8 mouse cellular contexts compared by ENCODE assay signal in genomic region chr16:31201704-31202103, GRCm38 (mm10). TPM values are rescaled to one million over a fixed set of nuclear protein-coding genes. Genes with fewer than 3 reads are reported as not detected.
DNase-seq lines count a peak whose midpoint lies in the region; ATAC-seq and TF ChIP-seq lines count a peak whose summit lies in the region.

No protein-coding gene starts in this region.

- no peak for ATAC-seq in lung, postnatal 0 days
- ATAC-seq in liver, embryonic 13.5 days (ENCODE audit: low read depth), result no peak
- ATAC-seq in stomach, postnatal 0 days (ENCODE audit: low FRiP score, low TSS enrichment), result no peak

- peaks cover 16% of the 10 kb centered on the region; the same call in 1 of the 2 replicates for H3K4me1 ChIP-seq in lung, postnatal 0 days (ENCODE audit: insufficient read depth, low read depth, low read length)
- peaks cover 26% of the 10 kb centered on the region for H3K4me1 ChIP-seq in liver, embryonic 13.5 days (replicated peaks)
- H3K4me1 ChIP-seq in stomach, postnatal 0 days (replicated peaks; ENCODE audit: control insufficient read depth, insufficient read depth), result no peaks in the 10 kb centered on the region

- TF ChIP-seq EP300 in lung, postnatal 0 days (IDR thresholded peaks at IDR 0.05), result no peak
- TF ChIP-seq EP300 in stomach, postnatal 0 days (optimal IDR thresholded peaks at IDR 0.05), result no peak

- peak overlapping the region; percentile 99; the same call in 1 of the 2 replicates for H3K4me3 ChIP-seq in lung, postnatal 0 days (ENCODE audit: low read depth, low read length)
- peak overlapping the region; percentile 86 for H3K4me3 ChIP-seq in liver, embryonic 13.5 days (replicated peaks)
- H3K4me3 ChIP-seq in stomach, postnatal 0 days (ENCODE audit: low read depth, low read length), result peak overlapping the region; percentile 10; the same call in 1 of the 2 replicates

- H3K36me3 ChIP-seq in lung, postnatal 0 days (ENCODE audit: insufficient read depth, low read length), result no peaks in the 10 kb centered on the region
- no peaks in the 10 kb centered on the region for H3K36me3 ChIP-seq in liver, embryonic 13.5 days
- no peaks in the 10 kb centered on the region for H3K36me3 ChIP-seq in stomach, postnatal 0 days (ENCODE audit: control insufficient read depth, insufficient read depth, low read length)

- H3K27ac ChIP-seq in lung, postnatal 0 days (ENCODE audit: low read length), result no peak overlapping the region
- peak overlapping the region; percentile 62 for H3K27ac ChIP-seq in liver, embryonic 13.5 days
- H3K27ac ChIP-seq in stomach, postnatal 0 days (replicated peaks), result peak overlapping the region; percentile 50; the same call in 1 of the 2 replicates

- peak overlapping the region; percentile 83 for H3K4me2 ChIP-seq in lung, postnatal 0 days (replicated peaks; ENCODE audit: low read depth, low read length)
- H3K4me2 ChIP-seq in liver, embryonic 13.5 days, result peak overlapping the region; percentile 91
- H3K4me2 ChIP-seq in stomach, postnatal 0 days (replicated peaks; ENCODE audit: low read depth), result peak overlapping the region; percentile 39

- 44% methylated on average over 2 of the region's 2 CpGs for WGBS in lung, postnatal 0 days
- 54% methylated on average over 2 of the region's 2 CpGs for WGBS in liver, embryonic 13.5 days (ENCODE audit: insufficient replicate concordance)
- WGBS in stomach, postnatal 0 days, result 60% methylated on average over 2 of the region's 2 CpGs

- TF ChIP-seq CTCF in lung, postnatal 0 days (IDR thresholded peaks at IDR 0.05), result no peak
- no peak for TF ChIP-seq CTCF in stomach, postnatal 0 days (IDR thresholded peaks at IDR 0.05; ENCODE audit: low read depth)

- DNase-seq in cerebellum, adult 9-10 months, result peak; percentile 58
- no peak for DNase-seq in cerebellum, postnatal 14 days
- DNase-seq in lung, postnatal 0 days (ENCODE audit: low spot score), result no peak
- DNase-seq in lung, postnatal 25 days (ENCODE audit: low spot score), result no peak
- DNase-seq in liver, embryonic 13.5 days, result no peak
- no peak for DNase-seq in stomach, postnatal 0 days (ENCODE audit: low spot score)
- no peak for DNase-seq in adrenal gland, postnatal 10 days
- DNase-seq in thymus, postnatal 10 days (ENCODE audit: low spot score in 2 of 2), result no peak

- H3K9me3 ChIP-seq in lung, postnatal 0 days (ENCODE audit: low read length), result no peaks in the 10 kb centered on the region
- H3K9me3 ChIP-seq in liver, embryonic 13.5 days (replicated peaks), result no peaks in the 10 kb centered on the region
- H3K9me3 ChIP-seq in stomach, postnatal 0 days (ENCODE audit: control insufficient read depth, low read length), result no peaks in the 10 kb centered on the region

- no peak overlapping the region for H3K9ac ChIP-seq in lung, postnatal 0 days (replicated peaks; ENCODE audit: low read depth)
- no peak overlapping the region for H3K9ac ChIP-seq in liver, embryonic 13.5 days
- no peak overlapping the region for H3K9ac ChIP-seq in stomach, postnatal 0 days (ENCODE audit: low read length)

- H3K27me3 ChIP-seq in lung, postnatal 0 days (replicated peaks; ENCODE audit: insufficient read depth, low read length), result no peaks in the 10 kb centered on the region
- 0 out of 2 replicates have a peak, but pooled peaks cover 2% of the 10 kb centered on the region for H3K27me3 ChIP-seq in liver, embryonic 13.5 days
- no peaks in the 10 kb centered on the region for H3K27me3 ChIP-seq in stomach, postnatal 0 days (ENCODE audit: control insufficient read depth, insufficient read depth, low read length)

RNA-seq across cellular contexts. Expression of gene Acap2, which starts 0.7 kb away (rescaled TPM):
- 22.0 and 25.1 TPM in 2 replicates for polyA plus RNA-seq in lung, postnatal 0 days (2015; fragmentation: Nextera tagmentation; extraction: Ambion mirVana)
- polyA plus RNA-seq in liver, embryonic 13.5 days (2015; fragmentation: Nextera tagmentation; extraction: Ambion mirVana), result 5.8 and 6.7 TPM in 2 replicates
- 12.9 and 14.8 TPM in 2 replicates for polyA plus RNA-seq in stomach, postnatal 0 days (2015; fragmentation: Nextera tagmentation; extraction: Ambion mirVana)
- 10 to 100 TPM; 39.0 to 39.1 TPM for total RNA-seq in adrenal gland, postnatal 10 days (2021)

Comparison
In these comparisons a context has a peak if more than half of its experiments do, and no peak if none do; other contexts are left out.
1. H3K4me2 ChIP-seq: peak in every context shown above with its lines; median percentile 91 in liver, embryonic 13.5 days; 83 in lung, postnatal 0 days; 39 in stomach, postnatal 0 days.
2. H3K4me3 ChIP-seq: peak in every context shown above with its lines; median percentile 99 in lung, postnatal 0 days; 86 in liver, embryonic 13.5 days; 10 in stomach, postnatal 0 days.